Mouse (Mus musculus) myocyte (in vitro differentiated cells): ENCODE results near the gene Olfr272.

Experiments
- CEBPB ChIP-seq: IDR thresholded peaks from 2 replicates; pipeline ENCODE4 v1.6.1; 2011; ENCODE audit warnings: mild to moderate bottlenecking, moderate library complexity; ENCODE audit not compliant: poor library complexity, insufficient read depth, severe bottlenecking
- E2F4 ChIP-seq: IDR thresholded peaks from one replicate; pipeline ENCODE4 v1.6.1; 2011; ENCODE audit warnings: mild to moderate bottlenecking, control low read depth, moderate library complexity; ENCODE audit not compliant: insufficient read depth
- MAX ChIP-seq: IDR thresholded peaks from one replicate; pipeline ENCODE4 v1.6.1; 2011; ENCODE audit warnings: low read depth, mild to moderate bottlenecking, control low read depth
- MYOD1 ChIP-seq, 3 experiments: IDR thresholded peaks; one replicate each; pipeline ENCODE4 v1.6.1; 2011; ENCODE audit warnings: control low read depth in 2 of 3, low read depth in 2 of 3, mild to moderate bottlenecking in 2 of 3, moderate library complexity in 1 of 3; ENCODE audit not compliant: insufficient read length in 2 of 3, control insufficient read depth in 1 of 3
- POLR2A ChIP-seq: IDR thresholded peaks from one replicate; pipeline ENCODE4 v1.6.1; 2011; ENCODE audit warnings: low read depth, mild to moderate bottlenecking, control low read depth, moderate library complexity; ENCODE audit not compliant: insufficient read length
- POLR2AphosphoS2 ChIP-seq: IDR thresholded peaks from one replicate; pipeline ENCODE4 v1.6.1; 2011; ENCODE audit warnings: low read depth, control low read depth; ENCODE audit not compliant: insufficient read length
- SRF ChIP-seq: IDR thresholded peaks from one replicate; pipeline ENCODE4 v1.6.1; 2011; ENCODE audit warnings: low read depth; ENCODE audit not compliant: control insufficient read depth, insufficient read length
- USF1 ChIP-seq: IDR thresholded peaks from one replicate; pipeline ENCODE4 v1.6.1; 2011; ENCODE audit warnings: low read depth, mild to moderate bottlenecking, control low read depth, moderate library complexity

DNA sequence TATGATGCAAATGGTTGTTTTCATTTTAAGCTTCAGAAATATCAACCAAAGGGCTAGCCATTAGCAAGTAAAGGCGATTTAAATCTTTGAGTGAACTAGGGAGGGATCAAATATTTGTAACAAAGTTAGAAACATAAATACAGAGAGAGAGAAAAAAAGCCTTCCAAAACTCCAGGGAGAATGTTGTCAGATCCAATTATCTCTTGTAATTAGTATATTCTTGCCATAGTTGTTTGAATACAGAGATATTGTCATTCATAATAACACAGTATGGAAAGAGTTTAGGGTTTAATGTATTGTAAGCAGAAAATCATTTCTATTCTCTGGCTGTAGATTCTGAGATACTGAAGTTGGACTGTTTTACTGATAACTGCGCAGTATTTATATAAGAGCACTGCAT is at the start of gene Olfr272:
- TF ChIP-seq SRF (no peak), POLR2AphosphoS2 (no peak), POLR2A (no peak), USF1 (no peak), MAX (no peak), CEBPB (no peak), E2F4 (no peak), MYOD1 (IDR thresholded peaks at IDR 0.05; ENCODE audit: control insufficient read depth in 1 of 3, insufficient read length in 2 of 3, low read depth in 2 of 3) (no peak)
